In genomic region chr16:18621362-18622001, GRCm38 (mm10) we compare ENCODE assay signal across 7 mouse cellular contexts. TPM values are rescaled to one million over a fixed set of nuclear protein-coding genes. Genes with fewer than 3 reads are reported as not detected.
DNase-seq lines count a peak whose midpoint lies in the region; ATAC-seq lines count a peak whose summit lies in the region.

No protein-coding gene starts in this region.

- no peak for ATAC-seq in embryonic facial prominence, embryonic 15.5 days (ENCODE audit: insufficient number of reproducible peaks, low FRiP score, low TSS enrichment, low read depth)
- no peak for ATAC-seq in intestine, embryonic 15.5 days
- 0 out of 2 replicates have a peak, but pooled peaks have one; percentile 1 for ATAC-seq in midbrain, embryonic 15.5 days (replicated peaks)
- no peak for ATAC-seq in granulocyte monocyte progenitor cell, adult 5-6 weeks (replicated peaks; ENCODE audit: poor library complexity, severe bottlenecking)

- peaks cover 35% of the 10 kb centered on the region for H3K36me3 ChIP-seq in embryonic facial prominence, embryonic 15.5 days
- H3K36me3 ChIP-seq in intestine, embryonic 15.5 days, result peaks cover 12% of the 10 kb centered on the region; the same call in 1 of the 2 replicates
- peaks cover 39% of the 10 kb centered on the region for H3K36me3 ChIP-seq in midbrain, embryonic 15.5 days (replicated peaks)

- peak; percentile 46 for DNase-seq in right cerebral cortex, adult 18-20 months
- no peak for DNase-seq in right cerebral cortex, postnatal 14 days
- no peak for DNase-seq in adrenal gland, adult 2 months

- H3K27ac ChIP-seq in embryonic facial prominence, embryonic 15.5 days (replicated peaks), result no peak overlapping the region
- no peak overlapping the region for H3K27ac ChIP-seq in intestine, embryonic 15.5 days
- no peak overlapping the region for H3K27ac ChIP-seq in midbrain, embryonic 15.5 days

- peak overlapping the region; percentile 52 for H3K4me3 ChIP-seq in embryonic facial prominence, embryonic 15.5 days (replicated peaks)
- peak overlapping the region; percentile 49 for H3K4me3 ChIP-seq in intestine, embryonic 15.5 days (replicated peaks)
- H3K4me3 ChIP-seq in midbrain, embryonic 15.5 days, result peak overlapping the region; percentile 33

- H3K27me3 ChIP-seq in embryonic facial prominence, embryonic 15.5 days, result peaks cover 86% of the 10 kb centered on the region
- peaks cover 78% of the 10 kb centered on the region for H3K27me3 ChIP-seq in intestine, embryonic 15.5 days (replicated peaks)
- peaks cover 89% of the 10 kb centered on the region for H3K27me3 ChIP-seq in midbrain, embryonic 15.5 days (replicated peaks)

- H3K4me1 ChIP-seq in embryonic facial prominence, embryonic 15.5 days, result peaks cover 40% of the 10 kb centered on the region
- H3K4me1 ChIP-seq in intestine, embryonic 15.5 days (replicated peaks), result peaks cover 29% of the 10 kb centered on the region
- H3K4me1 ChIP-seq in midbrain, embryonic 15.5 days, result peaks cover 37% of the 10 kb centered on the region

- no peaks in the 10 kb centered on the region for H3K9me3 ChIP-seq in embryonic facial prominence, embryonic 15.5 days (replicated peaks)
- no peaks in the 10 kb centered on the region for H3K9me3 ChIP-seq in intestine, embryonic 15.5 days
- no peaks in the 10 kb centered on the region for H3K9me3 ChIP-seq in midbrain, embryonic 15.5 days

- 0 out of 2 replicates have a peak overlapping the region, but pooled peaks have one; percentile 23 for H3K9ac ChIP-seq in embryonic facial prominence, embryonic 15.5 days
- H3K9ac ChIP-seq in intestine, embryonic 15.5 days, result no peak overlapping the region; the same call in 1 of the 2 replicates
- H3K9ac ChIP-seq in midbrain, embryonic 15.5 days, result no peak overlapping the region

- 10% methylated on average over 38 of the region's 38 CpGs for WGBS in embryonic facial prominence, embryonic 15.5 days
- 12% methylated on average over 38 of the region's 38 CpGs for WGBS in intestine, embryonic 15.5 days
- 13% methylated on average over 38 of the region's 38 CpGs for WGBS in midbrain, embryonic 15.5 days

- H3K4me2 ChIP-seq in embryonic facial prominence, embryonic 15.5 days (replicated peaks), result peak overlapping the region; percentile 96
- H3K4me2 ChIP-seq in intestine, embryonic 15.5 days (replicated peaks), result peak overlapping the region; percentile 95
- peak overlapping the region; percentile 57 for H3K4me2 ChIP-seq in midbrain, embryonic 15.5 days

RNA-seq across cellular contexts. Expression of gene Gp1bb, which starts 0.7 kb away (rescaled TPM):
- polyA plus RNA-seq in embryonic facial prominence, embryonic 15.5 days (2015; fragmentation: Nextera tagmentation; extraction: Ambion mirVana), result 2.6 and 2.8 TPM in 2 replicates
- 2.2 and 2.5 TPM in 2 replicates for polyA plus RNA-seq in intestine, embryonic 15.5 days (2015; fragmentation: Nextera tagmentation; extraction: Ambion mirVana)
- 13.1 and 13.7 TPM in 2 replicates for polyA plus RNA-seq in midbrain, embryonic 15.5 days (2015; fragmentation: Nextera tagmentation; extraction: Ambion mirVana)
- not detected in 2 replicates for total RNA-seq in granulocyte monocyte progenitor cell, adult 5-6 weeks (2014; fragmentation: Nextera tagmentation)
- not detected in 2 replicates for total RNA-seq in granulocyte monocyte progenitor cell, adult 5-6 weeks (2017)
- total RNA-seq in adrenal gland, adult 2 months (2021), result not detected
- polyA plus RNA-seq in adrenal gland, adult 2 months (2012; rRNA removed), result 2.1 and 4.0 TPM in 2 replicates

RNA-seq across cellular contexts. Expression of gene Gm49601, which starts 4.7 kb away (rescaled TPM):
- 7.2 and 7.8 TPM in 2 replicates for polyA plus RNA-seq in embryonic facial prominence, embryonic 15.5 days (2015; fragmentation: Nextera tagmentation; extraction: Ambion mirVana)
- polyA plus RNA-seq in intestine, embryonic 15.5 days (2015; fragmentation: Nextera tagmentation; extraction: Ambion mirVana), result 3.5 and 4.3 TPM in 2 replicates
- polyA plus RNA-seq in midbrain, embryonic 15.5 days (2015; fragmentation: Nextera tagmentation; extraction: Ambion mirVana), result 22.8 and 23.3 TPM in 2 replicates
- total RNA-seq in granulocyte monocyte progenitor cell, adult 5-6 weeks (2014; fragmentation: Nextera tagmentation), result 1.9 TPM in 1 of 2 replicates, not detected in the other
- total RNA-seq in granulocyte monocyte progenitor cell, adult 5-6 weeks (2017), result not detected in 2 replicates
- total RNA-seq in adrenal gland, adult 2 months (2021), result 1 to 10 TPM; 2.4 to 3.6 TPM
- polyA plus RNA-seq in adrenal gland, adult 2 months (2012; rRNA removed), result 3.7 and 4.0 TPM in 2 replicates

RNA-seq across cellular contexts. Expression of gene Sept5, which starts 8.3 kb away (rescaled TPM):
- polyA plus RNA-seq in embryonic facial prominence, embryonic 15.5 days (2015; fragmentation: Nextera tagmentation; extraction: Ambion mirVana), result 51.1 and 64.8 TPM in 2 replicates
- 39.0 and 42.7 TPM in 2 replicates for polyA plus RNA-seq in intestine, embryonic 15.5 days (2015; fragmentation: Nextera tagmentation; extraction: Ambion mirVana)
- polyA plus RNA-seq in midbrain, embryonic 15.5 days (2015; fragmentation: Nextera tagmentation; extraction: Ambion mirVana), result 223 and 229 TPM in 2 replicates
- total RNA-seq in granulocyte monocyte progenitor cell, adult 5-6 weeks (2014; fragmentation: Nextera tagmentation), result not detected in 2 replicates
- total RNA-seq in granulocyte monocyte progenitor cell, adult 5-6 weeks (2017), result 1.8 and 2.6 TPM in 2 replicates
- total RNA-seq in adrenal gland, adult 2 months (2021), result 10 to 100 TPM; 12.6 to 12.9 TPM
- 8.0 and 9.1 TPM in 2 replicates for polyA plus RNA-seq in adrenal gland, adult 2 months (2012; rRNA removed)

RNA-seq across cellular contexts. Expression of gene Tbx1, which starts 31.0 kb away (rescaled TPM):
- polyA plus RNA-seq in embryonic facial prominence, embryonic 15.5 days (2015; fragmentation: Nextera tagmentation; extraction: Ambion mirVana), result 24.0 and 24.3 TPM in 2 replicates
- polyA plus RNA-seq in intestine, embryonic 15.5 days (2015; fragmentation: Nextera tagmentation; extraction: Ambion mirVana), result 0.23 and 0.49 TPM in 2 replicates
- polyA plus RNA-seq in midbrain, embryonic 15.5 days (2015; fragmentation: Nextera tagmentation; extraction: Ambion mirVana), result 0.80 and 0.98 TPM in 2 replicates
- total RNA-seq in granulocyte monocyte progenitor cell, adult 5-6 weeks (2014; fragmentation: Nextera tagmentation), result not detected in 2 replicates
- total RNA-seq in granulocyte monocyte progenitor cell, adult 5-6 weeks (2017), result not detected in 2 replicates
- under 1 TPM in 1 of 2 experiments, not detected in 1; 0.28 TPM for total RNA-seq in adrenal gland, adult 2 months (2021)
- 0.47 and 0.49 TPM in 2 replicates for polyA plus RNA-seq in adrenal gland, adult 2 months (2012; rRNA removed)
